Mouse (Mus musculus) left cerebral cortex, postnatal 25 days (tissue): Measurements from ENCODE around the gene Gast. TPM values are rescaled to one million over a fixed set of nuclear protein-coding genes. Genes with fewer than 3 reads are reported as not detected.
"Not testable (repeated sequence)": the region's sequence is repeated elsewhere in the genome, so short reads cannot be mapped to it uniquely, and the experiment has no call there.

Experiments
- DNase-seq, 2 experiments: peaks; one replicate each; pipeline ENCODE4 v3.0.0; 2022; ENCODE audit warnings: low spot score in 2 of 2, mixed read lengths in 1 of 2
- intact Hi-C: fragments of 180-260 bp; cut with DNase I; formaldehyde crosslinking; loops from one replicate; pipeline ENCODE4 v1.15.1; 2025
- total RNA-seq, 2 experiments: library from RNA; stranded (reverse); gene quantifications; 2 replicates each; pipeline ENCODE4 v1.2.3; 2021

The Gast gene
- total RNA-seq, 2 experiments from 2014 or later, result not detected

DNA sequence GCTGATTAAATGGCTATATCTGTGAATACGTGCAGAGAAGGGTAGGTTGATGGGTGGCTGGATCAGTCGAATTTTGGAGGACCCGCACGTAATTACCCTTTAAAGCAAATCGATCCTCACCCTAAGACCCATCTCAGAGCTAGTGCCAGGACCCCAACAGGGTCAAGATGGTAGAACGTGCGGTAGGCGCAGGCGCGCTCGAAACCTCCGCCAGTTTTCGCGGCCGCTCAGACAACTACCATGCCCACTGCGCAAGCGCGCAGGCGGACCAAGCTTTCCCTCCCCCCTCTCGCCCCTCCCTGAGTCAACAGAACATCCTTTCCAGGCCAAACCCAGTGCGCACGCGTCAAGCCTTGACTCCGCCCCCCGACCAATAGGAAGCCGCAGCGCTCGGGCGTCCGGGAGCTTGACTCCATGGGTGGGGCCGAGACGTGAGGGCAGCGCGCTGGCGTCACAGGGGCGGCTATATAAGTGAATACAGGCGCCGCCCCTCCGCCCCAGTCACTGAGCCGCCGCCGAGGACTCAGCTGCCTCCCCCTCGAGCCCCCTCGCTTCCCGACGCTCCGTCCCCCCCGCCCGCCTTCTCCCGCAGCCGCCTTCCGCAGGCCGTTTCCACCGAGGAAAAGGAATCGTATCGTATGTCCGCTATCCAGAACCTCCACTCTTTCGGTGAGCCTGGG is 14.6 kb upstream of the Gast start, which contains the start of gene Eif1:
Gene Eif1 (plus strand): TSS at position 394 of the 680 bp plus-strand sequence.
- intact Hi-C loops, result no loop called here
- DNase-seq, result peak; percentile 99 to 100

DNA sequence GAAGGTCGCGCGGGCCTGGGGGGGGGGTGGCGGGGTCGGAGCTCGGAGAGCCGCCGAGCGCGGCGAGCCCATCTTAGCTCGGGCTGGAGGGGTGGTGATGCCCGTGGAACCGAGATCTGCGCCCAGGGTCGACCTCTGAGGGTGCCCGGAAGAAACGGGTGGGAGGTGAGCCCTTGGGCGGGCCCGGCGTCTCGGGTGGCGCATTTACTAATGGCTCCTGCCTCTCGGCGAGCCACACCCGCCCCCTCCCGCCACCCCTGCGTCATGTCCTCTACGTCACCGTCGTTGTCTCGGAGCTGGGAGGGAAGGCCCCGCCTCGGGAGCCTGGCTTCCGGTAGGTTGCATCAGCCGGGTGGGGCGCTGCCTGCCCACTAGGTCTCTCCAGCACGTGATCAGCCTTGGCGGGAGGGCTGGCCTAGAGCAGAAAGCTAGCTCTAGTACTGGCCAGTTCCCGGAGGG is 14.0 kb upstream of the Gast start:
- peak; percentile 91 to 97 for DNase-seq
- intact Hi-C loops, result no loop called here

DNA sequence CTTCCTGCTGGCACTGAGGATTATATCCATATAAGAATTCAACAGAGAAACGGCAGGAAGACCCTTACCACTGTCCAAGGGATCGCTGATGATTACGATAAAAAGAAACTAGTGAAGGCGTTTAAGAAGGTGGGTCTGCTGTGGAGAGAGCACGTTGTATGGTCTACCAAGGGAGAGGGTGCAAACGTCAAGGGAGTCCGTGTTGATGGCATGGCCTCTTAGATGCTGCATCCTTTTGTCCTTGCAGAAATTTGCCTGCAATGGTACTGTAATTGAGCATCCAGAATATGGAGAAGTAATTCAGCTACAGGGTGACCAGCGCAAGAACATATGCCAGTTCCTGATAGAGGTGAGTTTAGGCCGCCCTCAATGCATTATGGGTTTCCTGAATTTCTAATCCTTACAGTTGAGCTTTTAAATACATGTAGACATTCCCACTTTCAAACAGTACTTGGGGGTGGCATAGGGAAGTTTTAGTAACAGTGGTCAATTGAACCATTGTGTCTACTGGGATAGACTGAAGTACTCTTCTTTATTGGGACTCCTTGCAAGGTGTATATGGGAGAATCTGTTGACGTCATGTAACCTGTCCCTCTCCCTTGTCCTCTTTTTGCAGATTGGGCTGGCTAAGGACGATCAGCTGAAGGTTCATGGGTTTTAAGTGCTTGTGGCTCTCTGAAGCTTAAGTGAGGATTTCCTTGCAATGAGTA is 13.4 kb upstream of the Gast start:
- intact Hi-C loops, DNase-seq: not testable (repeated sequence)

- intact Hi-C loops, DNase-seq: not testable (repeated sequence)
These were observed 12.5 kb upstream of the Gast start for GRCm38 (mm10) chr11:100321479-100322305.

DNA sequence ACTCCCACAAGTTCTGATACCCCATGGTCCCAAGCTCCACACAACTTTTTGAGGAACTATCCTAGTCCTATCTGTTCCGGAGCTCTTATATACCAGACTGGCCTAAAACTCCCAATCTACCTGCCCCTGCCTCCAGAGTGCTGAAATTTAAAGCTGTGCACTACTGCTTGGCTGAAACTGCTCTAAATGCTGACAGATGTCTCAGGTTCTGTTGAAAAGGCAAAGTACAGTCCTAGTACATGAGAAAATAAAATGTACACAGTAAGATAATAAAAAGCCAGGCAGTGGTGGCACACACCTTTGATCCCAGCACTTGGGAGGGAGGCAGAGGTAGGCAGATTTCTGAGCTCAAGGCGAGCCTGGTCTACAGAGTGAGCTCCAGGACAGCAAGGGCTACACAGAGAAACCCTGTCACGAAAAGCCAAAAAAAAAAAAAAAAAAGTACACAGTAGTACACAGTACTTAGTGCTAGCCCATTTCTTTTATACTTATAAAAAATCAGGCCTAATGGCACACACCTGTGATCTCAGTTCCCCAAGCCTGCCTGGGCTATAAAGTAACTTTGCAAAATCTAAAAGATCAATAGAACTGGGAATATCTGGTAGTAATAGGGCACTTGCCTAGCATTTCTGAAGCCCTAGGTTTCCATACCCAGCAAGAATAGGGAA is 11.5 kb upstream of the Gast start:
- DNase-seq, result no peak
- intact Hi-C loops, result no loop called here

GRCm38 (mm10) chr11:100323578-100323977 is 10.6 kb upstream of the Gast start:
- intact Hi-C loops, result no loop called here
- peak; percentile 56 to 72 for DNase-seq

- intact Hi-C loops, result no loop called here
- DNase-seq, result no peak
These were observed 9.1 kb upstream of the Gast start for GRCm38 (mm10) chr11:100325062-100325629.

- intact Hi-C loops, result no loop called here
- DNase-seq, result no peak
These were observed 6.9 kb upstream of the Gast start for GRCm38 (mm10) chr11:100327316-100327715.

- DNase-seq, result no peak
- intact Hi-C loops, result no loop called here
These were observed 6.4 kb upstream of the Gast start for GRCm38 (mm10) chr11:100327761-100328160.

- DNase-seq, result no peak
- intact Hi-C loops, result no loop called here
These were observed 4.0 kb upstream of the Gast start for GRCm38 (mm10) chr11:100330235-100330634.

GRCm38 (mm10) chr11:100330816-100331375 is 3.3 kb upstream of the Gast start:
- intact Hi-C loops, DNase-seq: not testable (repeated sequence)

- intact Hi-C loops, result no loop called here
- DNase-seq, result peak; percentile 73
These were observed 1.3 kb upstream of the Gast start for GRCm38 (mm10) chr11:100332766-100333515.

- intact Hi-C loops, result no loop called here
- DNase-seq, result peak in 1 of 2 experiments; percentile 24
These were observed 1.5 kb downstream of the Gast start for GRCm38 (mm10) chr11:100335731-100336130.

DNA sequence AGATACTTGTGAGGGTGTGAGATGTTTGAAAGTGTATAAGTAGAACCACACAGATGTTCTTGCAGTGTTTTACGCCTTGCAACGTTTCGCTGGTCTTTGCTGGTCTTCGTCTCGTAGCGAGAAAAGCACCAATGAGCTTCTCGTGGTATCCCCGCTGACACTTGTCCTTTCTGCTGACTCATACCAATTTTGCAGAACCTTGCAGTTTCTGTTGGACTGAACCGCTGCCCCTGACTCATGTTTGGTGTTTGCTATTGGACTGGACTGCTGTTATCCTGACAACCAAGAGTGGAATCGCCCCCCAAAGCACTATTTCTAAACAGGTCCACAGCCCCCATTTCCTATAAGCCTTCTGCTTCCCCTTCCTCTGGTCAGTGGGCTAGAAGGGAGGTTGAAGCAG is 10.1 kb downstream of the Gast start:
- no peak for DNase-seq
- intact Hi-C loops, result no loop called here

DNA sequence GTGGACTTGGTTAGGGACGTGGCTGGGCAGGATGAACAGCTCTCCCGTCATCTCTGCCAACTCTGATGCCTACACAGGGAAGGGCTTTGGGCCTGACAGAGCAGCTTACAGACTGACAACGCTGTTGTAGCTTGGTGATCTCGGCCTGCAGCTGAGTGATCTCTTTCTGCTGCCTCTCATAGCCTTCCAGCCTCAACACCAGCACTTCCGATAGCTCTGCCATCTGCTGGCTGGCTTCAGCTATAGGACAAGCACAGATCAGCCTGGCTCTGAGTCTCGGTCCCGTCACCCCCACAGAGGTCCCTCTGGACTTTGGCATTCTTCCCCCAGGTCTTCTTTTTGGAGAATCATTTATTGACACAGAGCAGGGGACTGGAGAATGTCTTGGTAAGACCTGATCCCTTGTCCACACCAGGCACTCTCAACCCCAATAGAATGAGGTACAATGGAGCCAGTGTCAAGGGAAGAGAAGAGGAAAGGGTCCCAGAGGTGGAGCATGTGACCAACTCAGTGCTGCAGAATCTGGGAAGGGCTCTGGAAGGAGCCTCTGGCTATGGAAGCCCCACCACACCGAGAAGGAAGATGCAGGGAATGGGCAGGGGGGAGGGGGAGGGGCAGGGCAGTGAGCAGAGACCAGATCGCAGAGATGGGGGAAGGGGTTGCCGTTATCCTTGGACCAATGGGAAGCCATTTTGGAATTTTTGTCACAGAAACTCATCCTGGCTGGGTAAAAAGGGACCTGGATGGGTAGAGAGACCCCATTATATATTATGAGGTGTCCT is 18.1 kb downstream of the Gast start:
- intact Hi-C loops, result no loop called here
- DNase-seq, result peak; percentile 51 to 63

DNA sequence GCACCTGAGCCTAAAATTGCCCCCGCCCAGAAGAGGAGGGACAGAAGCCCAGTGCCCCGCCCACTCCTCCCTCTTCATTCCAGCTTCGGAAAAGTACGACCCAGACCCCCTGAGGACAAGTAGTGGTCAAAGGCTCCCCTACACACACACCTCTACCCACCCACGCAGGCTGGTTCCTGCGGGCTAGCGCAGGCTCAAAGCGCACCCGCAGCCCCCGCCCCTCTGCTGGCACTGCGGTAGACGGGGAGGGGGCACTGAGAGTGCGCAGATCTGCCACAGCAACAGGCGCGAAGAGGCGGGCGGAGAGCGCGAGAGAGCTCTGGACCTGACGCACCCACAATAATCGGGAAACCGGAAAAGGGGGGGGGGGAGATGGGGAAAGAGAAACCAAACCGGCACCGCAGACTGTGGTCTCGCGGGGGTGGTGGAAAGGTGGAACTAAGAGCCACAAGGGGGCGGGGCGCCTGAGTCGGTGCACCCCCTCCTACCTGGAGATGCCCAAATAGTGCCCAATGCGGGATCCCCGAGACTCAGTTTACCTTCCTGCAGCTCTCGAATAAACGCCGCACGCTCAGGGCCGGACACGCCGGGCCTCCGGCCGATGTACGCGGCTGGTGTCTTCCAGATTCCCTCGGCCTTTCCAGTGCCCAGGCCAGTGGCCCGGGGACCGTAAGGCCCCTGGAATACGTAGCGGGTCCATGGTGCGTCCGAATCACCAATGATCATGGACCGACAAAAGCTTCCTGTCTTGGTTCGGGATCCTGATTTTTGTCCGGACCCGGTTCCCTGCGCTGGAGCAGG is 21.1 kb downstream of the Gast start:
- intact Hi-C loops, result loop anchor here (5.0 kb wide), 1 partner anchor 202 kb away; no protein-coding TSS in a partner anchor
- DNase-seq, result peak; percentile 33 to 62
